Mouse (Mus musculus) intestine, postnatal 0 days (tissue): ENCODE measurements at regions not wholly inside any gene's neighbourhood (a gene's known extent, or its start where the extent isn't known, plus 50 kb on each side); places are given as distances from the start of the nearest gene placed in this dataset.

ENCODE experiments used
- ATAC-seq: fragments of 200-750 bp; cut with Nextera tagmentation; 2 replicates; pipeline ENCODE4 v1.8.0; 2017; ENCODE audit warnings: mild to moderate bottlenecking, moderate TSS enrichment, moderate library complexity
- H3K27ac ChIP-seq: fragments of 300-500 bp; sonication (generic); 2 replicates; pipeline ENCODE4 v1.5.1; 2014; ENCODE audit warnings: mild to moderate bottlenecking, low read depth, low read length, moderate library complexity
- H3K27me3 ChIP-seq: fragments of 300-500 bp; sonication (generic); replicated peaks from 2 replicates; pipeline ENCODE4 v1.6.1; 2014; ENCODE audit warnings: low read length, mixed read lengths; ENCODE audit not compliant: control insufficient read depth, insufficient read depth
- H3K36me3 ChIP-seq: fragments of 300-500 bp; sonication (generic); 2 replicates; pipeline ENCODE4 v1.6.1; 2014; ENCODE audit warnings: mild to moderate bottlenecking, moderate library complexity; ENCODE audit not compliant: control insufficient read depth, insufficient read depth
- H3K4me1 ChIP-seq: fragments of 300-500 bp; sonication (generic); replicated peaks from 2 replicates; pipeline ENCODE4 v1.6.1; 2014; ENCODE audit warnings: antibody characterized with exemption, low read length, mixed read lengths; ENCODE audit not compliant: control insufficient read depth, insufficient read depth
- H3K4me2 ChIP-seq: fragments of 300-500 bp; sonication (generic); replicated peaks from 2 replicates; pipeline ENCODE4 v1.6.1; 2014; ENCODE audit warnings: low read depth, mild to moderate bottlenecking, moderate library complexity
- H3K4me3 ChIP-seq: fragments of 300-500 bp; sonication (generic); 2 replicates; pipeline ENCODE4 v1.5.1; 2014; ENCODE audit warnings: low read depth, low read length
- H3K9ac ChIP-seq: fragments of 300-500 bp; sonication (generic); 2 replicates; pipeline ENCODE4 v1.6.1; 2014; ENCODE audit warnings: mild to moderate bottlenecking, low read depth, low read length
- H3K9me3 ChIP-seq: fragments of 300-500 bp; sonication (generic); 2 replicates; pipeline ENCODE4 v1.6.1; 2016; ENCODE audit warnings: mixed run types; ENCODE audit not compliant: control insufficient read depth
- CTCF ChIP-seq: sonication (generic); IDR thresholded peaks from 2 replicates; pipeline ENCODE4 v1.5.1; 2016; ENCODE audit warnings: low read depth, mild to moderate bottlenecking, control low read depth, antibody characterized with exemption, moderate library complexity
- WGBS: fragments of 180-500 bp; shearing (Covaris S2); extraction: QIAGEN DNeasy Blood & Tissue Kit; methylation state at CpG from one replicate; pipeline ENCODE4 v1.1.7; 2014; 5-methylcytosine and 5-hydroxymethylcytosine counted together

DNA sequence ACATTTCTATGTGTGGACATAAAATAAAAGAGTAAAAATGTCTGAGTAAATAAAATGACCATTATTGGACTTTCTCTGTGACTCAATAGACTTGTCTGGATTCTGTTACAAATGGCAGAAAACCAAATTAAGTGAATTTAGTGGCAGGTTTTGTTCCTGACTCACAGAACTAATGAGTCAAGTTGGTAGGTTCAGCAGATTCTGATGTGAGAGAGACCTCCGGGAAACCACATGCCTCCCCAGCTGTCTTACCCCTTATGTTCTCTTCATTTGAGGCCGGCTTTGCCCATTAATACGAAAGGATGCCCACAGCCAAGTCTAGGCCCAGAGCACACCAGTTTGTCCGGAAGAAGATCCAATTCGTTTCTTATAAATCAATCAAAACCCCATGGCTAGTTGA lies 59.4 kb upstream of the Rbms1 start:
- Histone ChIP-seq H3K4me1 (no peaks in the 10 kb centered on the region), H3K4me2 (no peak overlapping the region), H3K9me3 (no peaks in the 10 kb centered on the region), H3K27me3 (no peaks in the 10 kb centered on the region), H3K9ac (no peak overlapping the region), H3K36me3 (no peaks in the 10 kb centered on the region), H3K4me3 (no peak overlapping the region), H3K27ac (no peak overlapping the region)
- TF ChIP-seq CTCF: no peak
- whole genome bisulfite sequencing: 89% methylated on average over 5 of the region's 5 CpGs
- no peak for ATAC-seq

DNA sequence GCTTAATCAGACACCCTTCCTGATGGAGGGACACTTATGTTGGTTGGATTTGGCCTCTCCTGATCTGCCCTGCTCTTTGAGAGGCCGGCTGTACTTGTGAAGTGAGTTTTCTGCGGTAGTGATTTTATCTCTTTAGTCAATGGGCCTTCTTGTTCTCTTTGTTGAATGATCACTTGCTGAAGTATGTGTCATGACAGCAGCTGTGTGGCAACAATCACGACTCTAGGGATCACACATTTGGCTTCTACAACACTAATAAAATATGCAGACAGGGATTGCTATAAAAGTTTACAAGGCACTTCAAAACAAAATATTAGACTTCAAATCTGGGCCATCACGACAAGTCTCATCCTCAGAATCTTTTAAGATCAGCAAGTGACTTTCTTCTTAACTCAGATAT lies 57.8 kb upstream of the Rbms1 start:
- WGBS: 62% methylated on average over 4 of the region's 4 CpGs
- no peak overlapping the region for H3K9ac ChIP-seq
- TF ChIP-seq CTCF: no peak
- H3K4me1 ChIP-seq: no peaks in the 10 kb centered on the region
- no peak overlapping the region for H3K4me2 ChIP-seq
- H3K9me3 ChIP-seq: no peaks in the 10 kb centered on the region
- H3K4me3 ChIP-seq: no peak overlapping the region
- no peak overlapping the region for H3K27ac ChIP-seq
- no peaks in the 10 kb centered on the region for H3K36me3 ChIP-seq
- ATAC-seq: no peak
- no peaks in the 10 kb centered on the region for H3K27me3 ChIP-seq

DNA sequence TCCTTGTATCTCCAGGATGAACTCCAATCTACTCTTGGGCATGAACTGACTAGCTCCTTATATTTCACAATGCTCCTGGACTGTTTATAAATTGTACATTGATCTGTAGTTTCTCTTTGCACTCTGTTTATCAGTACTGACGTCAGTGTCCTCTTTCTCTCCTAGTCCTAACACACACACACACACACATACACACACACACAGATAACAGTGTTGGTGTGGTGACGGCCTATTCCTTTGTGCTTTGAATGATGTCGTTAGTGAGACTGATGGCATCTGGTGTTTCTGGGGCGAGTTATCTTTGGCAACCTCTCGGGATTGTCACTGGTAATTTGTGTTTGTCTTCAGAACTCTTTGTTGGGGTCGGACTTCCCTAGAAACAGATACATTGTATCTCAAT lies 50.0 kb upstream of the Rbms1 start:
- TF ChIP-seq CTCF: no peak
- WGBS: 28% methylated on average over 6 of the region's 6 CpGs
- no peaks in the 10 kb centered on the region for H3K36me3 ChIP-seq
- no peak overlapping the region for H3K4me3 ChIP-seq
- ATAC-seq: no peak
- no peaks in the 10 kb centered on the region for H3K9me3 ChIP-seq
- H3K4me2 ChIP-seq: no peak overlapping the region
- H3K4me1 ChIP-seq: no peaks in the 10 kb centered on the region
- H3K27ac ChIP-seq: no peak overlapping the region
- no peak overlapping the region for H3K9ac ChIP-seq
- H3K27me3 ChIP-seq: no peaks in the 10 kb centered on the region
